Mouse (Mus musculus) C3H10T1/2 (cell line): Measurements from ENCODE around the gene Tctn3. TPM values are rescaled to one million over a fixed set of nuclear protein-coding genes. Genes with fewer than 3 reads are reported as not detected.

ENCODE experiments used
- polyA plus RNA-seq, 2 experiments: library from polyadenylated mRNA; unstranded; fragments of >200 nt; fragmentation: generic; extraction: Trizol; gene quantifications; one replicate each; pipeline ENCODE4 v1.2.1; 2012; ENCODE audit warnings: missing spikeins in 2 of 2

Gene Tctn3
- polyA plus RNA-seq: 1 to 10 TPM; 1.8 to 5.9 TPM

DNA sequence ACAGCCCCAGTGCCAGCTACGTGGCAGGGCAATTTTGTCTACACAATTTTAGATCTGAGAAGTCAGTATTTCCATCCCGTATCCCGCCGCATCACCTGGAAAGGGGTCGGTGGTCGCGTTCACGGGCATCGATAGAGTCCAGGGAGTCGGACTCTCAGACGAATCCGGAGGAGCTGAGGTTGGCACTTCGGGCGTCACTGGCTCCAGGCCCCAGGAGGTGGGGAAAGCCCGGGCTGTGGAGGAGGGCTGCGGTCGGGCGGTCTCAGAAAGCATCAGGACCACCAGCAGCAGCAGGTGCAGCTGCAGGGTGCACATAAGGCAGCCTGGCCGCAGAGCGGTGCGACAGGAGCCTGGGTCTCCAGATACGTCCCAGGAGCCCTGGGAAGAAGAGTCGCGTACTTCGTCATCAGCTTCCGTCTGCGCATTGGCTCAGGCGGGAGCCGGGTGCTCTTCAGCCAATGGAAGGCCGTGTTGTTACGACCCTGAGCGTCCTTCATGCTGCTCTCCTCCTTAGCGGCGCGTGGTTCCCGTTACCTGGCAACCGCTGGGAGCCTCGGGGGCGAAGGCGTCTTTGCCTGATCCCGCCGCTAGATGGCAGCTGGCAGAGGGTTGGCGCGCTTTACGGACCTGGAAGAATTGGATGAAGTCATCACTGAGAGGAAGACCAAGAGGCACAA is at the start of gene Tctn3, which contains the start of gene Entpd1:
Tctn3 (minus strand) TSS at position 404 of the 677 bp plus-strand sequence.
Entpd1 (plus strand) TSS at position 537 of the 677 bp plus-strand sequence.

DNA sequence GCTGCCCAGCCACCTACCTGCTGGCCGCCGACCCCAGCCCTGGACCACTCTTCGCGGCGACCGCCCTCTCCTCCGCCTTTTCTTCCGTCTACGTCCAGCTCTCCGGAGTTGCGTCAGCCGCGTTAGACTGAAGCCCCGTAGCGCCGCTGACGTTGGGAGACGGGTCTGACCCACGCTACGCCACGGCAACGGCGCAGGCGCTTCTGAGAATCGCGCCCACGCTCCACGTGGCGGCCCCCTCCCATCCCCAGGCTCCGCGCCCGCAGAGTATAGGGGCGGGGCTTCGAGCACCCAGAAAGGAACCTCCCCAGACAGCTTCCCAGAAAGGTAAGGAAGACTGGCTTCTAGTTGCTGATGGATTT is 23.8 kb downstream of the Tctn3 start, which contains the start of gene Aldh18a1:
Aldh18a1 (minus strand) TSS at position 171 of the 362 bp plus-strand sequence.

Other genes starting within 250 kb of the Tctn3 start
- 1 to 10 TPM in 1 of 2 experiments, under 1 TPM in 1; 0.14 to 1.2 TPM for gene Sorbs1, start 98.5 kb downstream of the Tctn3 start, polyA plus RNA-seq
- 10 to 100 TPM; 23.4 to 26.3 TPM for gene Aldh18a1, start 23.8 kb downstream of the Tctn3 start, polyA plus RNA-seq
- gene Entpd1, start 133 bp upstream of the Tctn3 start, polyA plus RNA-seq: not detected
- not detected for gene Cc2d2b, start 136.5 kb upstream of the Tctn3 start, polyA plus RNA-seq
- 1 to 10 TPM in 1 of 2 experiments, under 1 TPM in 1; 0.18 to 1.3 TPM for gene Ccnj, start 219.0 kb upstream of the Tctn3 start, polyA plus RNA-seq